In genomic region chr8:114963282-114963681, GRCm38 (mm10) we compare ENCODE assay signal across 24 mouse cellular contexts.
A peak's percentile ranks its signal among the peaks of the same experiment; 100 is the strongest.
DNase-seq lines count a peak whose midpoint lies in the region; ATAC-seq and TF ChIP-seq lines count a peak whose summit lies in the region.
"Had no signal": no experiment of that assay in that cellular context is flagged by ENCODE, and none has a peak within 500 bp of the region (broad histone marks: within the 10 kb centered on the region; RNA-seq: fewer than 3 reads in every experiment).

No protein-coding gene starts in this region.

- WGBS in intestine, embryonic 14.5 days, result 88% methylated on average over 4 of the region's 4 CpGs
- 81% methylated on average over 4 of the region's 4 CpGs for WGBS in intestine, embryonic 15.5 days
- 76% methylated on average over 4 of the region's 4 CpGs for WGBS in lung, embryonic 15.5 days
- WGBS in stomach, embryonic 15.5 days, result 85% methylated on average over 4 of the region's 4 CpGs
- 81% methylated on average over 4 of the region's 4 CpGs for WGBS in stomach, postnatal 0 days

- peaks cover 11% of the 10 kb centered on the region for H3K4me1 ChIP-seq in intestine, embryonic 14.5 days (replicated peaks; ENCODE audit: control insufficient read depth, insufficient read depth, low read length)
- H3K4me1 ChIP-seq in intestine, embryonic 15.5 days (replicated peaks), result peaks cover 7% of the 10 kb centered on the region; the same call in 1 of the 2 replicates
- H3K4me1 ChIP-seq in lung, embryonic 15.5 days, result peaks cover 18% of the 10 kb centered on the region
- H3K4me1 ChIP-seq in stomach, embryonic 15.5 days, result peaks cover 4% of the 10 kb centered on the region
- H3K4me1 ChIP-seq in stomach, postnatal 0 days (replicated peaks; ENCODE audit: control insufficient read depth, insufficient read depth), result no peaks in the 10 kb centered on the region
- H3K4me1 ChIP-seq: forebrain, embryonic 10.5 days; forebrain, embryonic 13.5 days; hindbrain, embryonic 12.5 days; hindbrain, embryonic 15.5 days had no signal

- no peak overlapping the region for H3K4me2 ChIP-seq in intestine, embryonic 14.5 days (ENCODE audit: low read length)
- no peak overlapping the region for H3K4me2 ChIP-seq in intestine, embryonic 15.5 days (replicated peaks)
- no peak overlapping the region for H3K4me2 ChIP-seq in lung, embryonic 15.5 days
- H3K4me2 ChIP-seq in stomach, embryonic 15.5 days, result no peak overlapping the region
- H3K4me2 ChIP-seq in stomach, postnatal 0 days (replicated peaks; ENCODE audit: low read depth), result no peak overlapping the region
- H3K4me2 ChIP-seq: forebrain, embryonic 13.5 days; heart, embryonic 11.5 days; hindbrain, embryonic 12.5 days; hindbrain, embryonic 15.5 days had no signal

- no peak for ATAC-seq in intestine, embryonic 14.5 days (replicated peaks; ENCODE audit: low FRiP score, low TSS enrichment, low read depth)
- no peak for ATAC-seq in intestine, embryonic 15.5 days
- ATAC-seq in lung, embryonic 15.5 days (ENCODE audit: borderline replicate concordance, extremely low read depth, low FRiP score, low TSS enrichment), result no peak
- ATAC-seq in stomach, embryonic 15.5 days (ENCODE audit: insufficient read depth, low FRiP score, low read depth), result no peak
- no peak for ATAC-seq in stomach, postnatal 0 days (ENCODE audit: low FRiP score, low TSS enrichment)
- ATAC-seq: forebrain, embryonic 13.5 days; forebrain, embryonic 16.5 days; Patski had no signal

- 0 out of 2 replicates have a peak overlapping the region, but pooled peaks have one; percentile 43 for H3K27ac ChIP-seq in intestine, embryonic 14.5 days (ENCODE audit: low read depth)
- no peak overlapping the region for H3K27ac ChIP-seq in intestine, embryonic 15.5 days
- H3K27ac ChIP-seq in lung, embryonic 15.5 days, result peak overlapping the region; percentile 56
- H3K27ac ChIP-seq in stomach, embryonic 15.5 days, result peak overlapping the region; percentile 12; the same call in 1 of the 2 replicates
- no peak overlapping the region for H3K27ac ChIP-seq in stomach, postnatal 0 days (replicated peaks)
- H3K27ac ChIP-seq: forebrain, embryonic 10.5 days; forebrain, embryonic 13.5 days; heart, adult 2 months; hindbrain, embryonic 12.5 days; hindbrain, embryonic 15.5 days had no signal

- no peak for TF ChIP-seq EP300 in stomach, postnatal 0 days (optimal IDR thresholded peaks at IDR 0.05)

- no peak overlapping the region for H3K4me3 ChIP-seq in intestine, embryonic 14.5 days (ENCODE audit: low read depth, low read length)
- no peak overlapping the region for H3K4me3 ChIP-seq in intestine, embryonic 15.5 days (replicated peaks)
- H3K4me3 ChIP-seq in lung, embryonic 15.5 days, result no peak overlapping the region
- no peak overlapping the region for H3K4me3 ChIP-seq in stomach, embryonic 15.5 days (replicated peaks)
- no peak overlapping the region for H3K4me3 ChIP-seq in stomach, postnatal 0 days (ENCODE audit: low read depth, low read length)
- H3K4me3 ChIP-seq: forebrain, embryonic 10.5 days; forebrain, embryonic 13.5 days; heart, adult 2 months; hindbrain, embryonic 12.5 days; hindbrain, embryonic 15.5 days had no signal

- TF ChIP-seq CTCF in stomach, postnatal 0 days (IDR thresholded peaks at IDR 0.05; ENCODE audit: low read depth), result no peak

- H3K9ac ChIP-seq in intestine, embryonic 14.5 days (ENCODE audit: low read length), result no peak overlapping the region
- H3K9ac ChIP-seq in intestine, embryonic 15.5 days, result no peak overlapping the region
- no peak overlapping the region for H3K9ac ChIP-seq in lung, embryonic 15.5 days
- no peak overlapping the region for H3K9ac ChIP-seq in stomach, embryonic 15.5 days
- no peak overlapping the region for H3K9ac ChIP-seq in stomach, postnatal 0 days (ENCODE audit: low read length)
- H3K9ac ChIP-seq: forebrain, embryonic 13.5 days; hindbrain, embryonic 12.5 days; hindbrain, embryonic 15.5 days had no signal

- 0 out of 2 replicates have a peak, but pooled peaks cover 4% of the 10 kb centered on the region for H3K9me3 ChIP-seq in intestine, embryonic 14.5 days (ENCODE audit: control insufficient read depth, low read length)
- H3K9me3 ChIP-seq in intestine, embryonic 15.5 days, result no peaks in the 10 kb centered on the region
- no peaks in the 10 kb centered on the region for H3K9me3 ChIP-seq in lung, embryonic 15.5 days
- H3K9me3 ChIP-seq in stomach, embryonic 15.5 days, result no peaks in the 10 kb centered on the region
- no peaks in the 10 kb centered on the region for H3K9me3 ChIP-seq in stomach, postnatal 0 days (ENCODE audit: control insufficient read depth, low read length)
- H3K9me3 ChIP-seq: forebrain, embryonic 13.5 days; hindbrain, embryonic 12.5 days; hindbrain, embryonic 15.5 days had no signal

- DNase-seq in gastrocnemius, adult 18-20 months (ENCODE audit: low spot score), result peak; percentile 48
- DNase-seq in gastrocnemius, postnatal 10 days, result no peak
- no peak for DNase-seq in intestine, embryonic 14.5 days (ENCODE audit: low spot score)
- no peak for DNase-seq in lung, postnatal 25 days (ENCODE audit: low spot score)
- no peak for DNase-seq in stomach, postnatal 0 days (ENCODE audit: low spot score)
- DNase-seq: adrenal gland, postnatal 10 days; adrenal gland, postnatal 36 days; B cell, adult 2 months; cerebellum, adult 18-20 months; cerebellum, adult 9-10 months; cerebellum, postnatal 14 days; heart, adult 2 months had no signal

- H3K27me3 ChIP-seq in intestine, embryonic 14.5 days (replicated peaks; ENCODE audit: control insufficient read depth, insufficient read depth, low read length), result no peaks in the 10 kb centered on the region
- H3K27me3 ChIP-seq in intestine, embryonic 15.5 days (replicated peaks), result no peaks in the 10 kb centered on the region
- no peaks in the 10 kb centered on the region for H3K27me3 ChIP-seq in lung, embryonic 15.5 days
- H3K27me3 ChIP-seq in stomach, embryonic 15.5 days (replicated peaks), result no peaks in the 10 kb centered on the region
- H3K27me3 ChIP-seq in stomach, postnatal 0 days (ENCODE audit: control insufficient read depth, insufficient read depth, low read length), result no peaks in the 10 kb centered on the region
- H3K27me3 ChIP-seq: CH12.LX; forebrain, embryonic 13.5 days; hindbrain, embryonic 12.5 days; hindbrain, embryonic 15.5 days; Patski had no signal

- no peaks in the 10 kb centered on the region for H3K36me3 ChIP-seq in intestine, embryonic 14.5 days (ENCODE audit: control insufficient read depth, insufficient read depth, low read length)
- H3K36me3 ChIP-seq in intestine, embryonic 15.5 days, result no peaks in the 10 kb centered on the region
- no peaks in the 10 kb centered on the region for H3K36me3 ChIP-seq in lung, embryonic 15.5 days
- H3K36me3 ChIP-seq in stomach, embryonic 15.5 days, result no peaks in the 10 kb centered on the region
- H3K36me3 ChIP-seq in stomach, postnatal 0 days (ENCODE audit: control insufficient read depth, insufficient read depth, low read length), result no peaks in the 10 kb centered on the region
- H3K36me3 ChIP-seq: forebrain, embryonic 10.5 days; G1E; hindbrain, embryonic 12.5 days; hindbrain, embryonic 15.5 days had no signal

Comparison
In these comparisons a context has a peak if more than half of its experiments do, and no peak if none do; other contexts are left out.
1. H3K27ac ChIP-seq: peak in intestine, embryonic 14.5 days (single experiment), lung, embryonic 15.5 days (single experiment) and stomach, embryonic 15.5 days (single experiment); none in intestine, embryonic 15.5 days (single experiment) and stomach, postnatal 0 days (single experiment).